ENCODE assay signal across 9 mouse cellular contexts in genomic region chr1:60823006-60823665, GRCm38 (mm10).
DNase-seq lines count a peak whose midpoint lies in the region; ATAC-seq and TF ChIP-seq lines count a peak whose summit lies in the region.
"Had no signal": no experiment of that assay in that cellular context is flagged by ENCODE, and none has a peak within 500 bp of the region (broad histone marks: within the 10 kb centered on the region; RNA-seq: fewer than 3 reads in every experiment).

No protein-coding gene starts in this region.

- H3K4me2 ChIP-seq in heart, embryonic 16.5 days (ENCODE audit: low read depth, low read length): no peak overlapping the region
- H3K4me2 ChIP-seq: limb, embryonic 15.5 days had no signal

- H3K36me3 ChIP-seq in heart, embryonic 16.5 days (ENCODE audit: control insufficient read depth, insufficient read depth): no peaks in the 10 kb centered on the region
- no peaks in the 10 kb centered on the region for H3K36me3 ChIP-seq in E14TG2a.4 (ENCODE audit: insufficient read depth, low read length)
- H3K36me3 ChIP-seq: limb, embryonic 15.5 days had no signal

- ATAC-seq in heart, embryonic 16.5 days (replicated peaks; ENCODE audit: extremely low read depth, insufficient read depth, low FRiP score): no peak
- ATAC-seq in frontal cortex, adult (ENCODE audit: low TSS enrichment): peak; percentile 46
- peak; percentile 71 for ATAC-seq in megakaryocyte progenitor cell, adult 5-6 weeks (replicated peaks; ENCODE audit: poor library complexity)

- DNase-seq in heart, postnatal 25 days (ENCODE audit: low spot score): no peak
- peak; percentile 11 for DNase-seq in c-Kit-positive CD71-positive TER-119-negative erythroid progenitor cells, embryonic 14.5 days (ENCODE audit: low read depth)
- DNase-seq in layer of hippocampus, postnatal 14 days (ENCODE audit: low spot score in 2 of 2): peak; percentile 40 to 61
- DNase-seq in testis, postnatal 14 days (ENCODE audit: low spot score): peak; percentile 43

- H3K27me3 ChIP-seq in heart, embryonic 16.5 days (ENCODE audit: control insufficient read depth, insufficient read depth, low read length): no peaks in the 10 kb centered on the region
- H3K27me3 ChIP-seq in E14TG2a.4 (ENCODE audit: insufficient read depth, low read length): no peaks in the 10 kb centered on the region
- H3K27me3 ChIP-seq: limb, embryonic 15.5 days had no signal

- intact Hi-C loops in heart, postnatal 25 days (cut with DNase I): no loop called here

- no peak overlapping the region for H3K4me3 ChIP-seq in heart, embryonic 16.5 days (ENCODE audit: low read length)
- no peak overlapping the region for H3K4me3 ChIP-seq in E14TG2a.4 (replicated peaks; ENCODE audit: low read length)
- H3K4me3 ChIP-seq: limb, embryonic 15.5 days had no signal

- 61% methylated on average over 8 of the region's 8 CpGs for WGBS in heart, embryonic 16.5 days

- H3K9ac ChIP-seq in heart, embryonic 16.5 days (ENCODE audit: low read length): no peak overlapping the region
- H3K9ac ChIP-seq: limb, embryonic 15.5 days had no signal

- H3K27ac ChIP-seq in heart, embryonic 16.5 days (ENCODE audit: low read length): peak overlapping the region; percentile 0; the same call in 1 of the 2 replicates

- peak; percentile 91 for TF ChIP-seq CTCF in E14TG2a.4 (conservative IDR thresholded peaks at IDR 0.05; ENCODE audit: low read length)

- peaks cover 15% of the 10 kb centered on the region; the same call in 1 of the 2 replicates for H3K4me1 ChIP-seq in heart, embryonic 16.5 days (ENCODE audit: control insufficient read depth, insufficient read depth, low read length)
- H3K4me1 ChIP-seq in E14TG2a.4 (replicated peaks; ENCODE audit: low read depth, low read length): peaks cover 57% of the 10 kb centered on the region

- H3K9me3 ChIP-seq in heart, embryonic 16.5 days (replicated peaks; ENCODE audit: control insufficient read depth, low read length): no peaks in the 10 kb centered on the region
- H3K9me3 ChIP-seq in E14TG2a.4 (ENCODE audit: low read length): 0 out of 2 replicates have a peak, but pooled peaks cover 3% of the 10 kb centered on the region
- H3K9me3 ChIP-seq: limb, embryonic 15.5 days had no signal
